Mouse (Mus musculus): ENCODE data around the gene Anks6. TPM values are rescaled to one million over a fixed set of nuclear protein-coding genes. Genes with fewer than 3 reads are reported as not detected.
A peak's percentile ranks its signal among the peaks of the same experiment; 100 is the strongest.

The Anks6 gene
- polyA plus RNA-seq, 1 experiment from 2014 or later: 3.0 TPM

- Histone ChIP-seq H3K4me1 (ENCODE audit: control insufficient read depth, insufficient read depth, low read depth, low read length) (peaks cover 18% of the 10 kb centered on the region), H3K4me2 (ENCODE audit: low read length) (no peak overlapping the region), H3K9ac (ENCODE audit: low read depth, low read length) (no peak overlapping the region), H3K36me3 (ENCODE audit: control insufficient read depth, insufficient read depth, low read length) (no peaks in the 10 kb centered on the region), H3K27ac (ENCODE audit: low read depth, low read length) (no peak overlapping the region), H3K4me3 (ENCODE audit: low read length) (no peak overlapping the region), H3K27me3 (replicated peaks; ENCODE audit: control insufficient read depth, insufficient read depth, low read length) (no peaks in the 10 kb centered on the region), H3K9me3 (ENCODE audit: control insufficient read depth, low read length) (no peaks in the 10 kb centered on the region)
- ATAC-seq: no peak
These were observed 71.2 kb downstream of the Anks6 start for GRCm38 (mm10) chr4:46986054-46986453.

GRCm38 (mm10) chr4:46982912-46983311 lies 74.3 kb downstream of the Anks6 start:
- Histone ChIP-seq H3K4me1 (ENCODE audit: control insufficient read depth, insufficient read depth, low read depth, low read length) (peaks cover 6% of the 10 kb centered on the region), H3K9ac (ENCODE audit: low read depth, low read length) (no peak overlapping the region), H3K4me3 (ENCODE audit: low read length) (no peak overlapping the region), H3K27ac (ENCODE audit: low read depth, low read length) (no peak overlapping the region), H3K36me3 (ENCODE audit: control insufficient read depth, insufficient read depth, low read length) (no peaks in the 10 kb centered on the region), H3K27me3 (replicated peaks; ENCODE audit: control insufficient read depth, insufficient read depth, low read length) (no peaks in the 10 kb centered on the region), H3K4me2 (ENCODE audit: low read length) (no peak overlapping the region), H3K9me3 (ENCODE audit: control insufficient read depth, low read length) (no peaks in the 10 kb centered on the region)
- whole genome bisulfite sequencing: 70% methylated on average over 5 of the region's 5 CpGs
- no peak for ATAC-seq

- H3K9me3 ChIP-seq (ENCODE audit: control insufficient read depth, low read length): no peaks in the 10 kb centered on the region
- ATAC-seq: no peak
- no peak overlapping the region for H3K4me2 ChIP-seq (ENCODE audit: low read length)
- 84% methylated on average over 4 of the region's 4 CpGs for WGBS
- H3K4me3 ChIP-seq (ENCODE audit: low read length): no peak overlapping the region
- no peak overlapping the region for H3K27ac ChIP-seq (ENCODE audit: low read depth, low read length)
- H3K36me3 ChIP-seq (ENCODE audit: control insufficient read depth, insufficient read depth, low read length): no peaks in the 10 kb centered on the region
- no peaks in the 10 kb centered on the region for H3K27me3 ChIP-seq (replicated peaks; ENCODE audit: control insufficient read depth, insufficient read depth, low read length)
- no peak overlapping the region for H3K9ac ChIP-seq (ENCODE audit: low read depth, low read length)
- H3K4me1 ChIP-seq (ENCODE audit: control insufficient read depth, insufficient read depth, low read depth, low read length): peaks cover 6% of the 10 kb centered on the region
These were observed 75.1 kb downstream of the Anks6 start for GRCm38 (mm10) chr4:46982094-46982493.

GRCm38 (mm10) chr4:46978371-46978770 lies 78.9 kb downstream of the Anks6 start:
- 87% methylated on average over 6 of the region's 6 CpGs for WGBS
- no peak for ATAC-seq
- no peak overlapping the region for H3K9ac ChIP-seq (ENCODE audit: low read depth, low read length)
- no peaks in the 10 kb centered on the region for H3K36me3 ChIP-seq (ENCODE audit: control insufficient read depth, insufficient read depth, low read length)
- no peaks in the 10 kb centered on the region for H3K27me3 ChIP-seq (replicated peaks; ENCODE audit: control insufficient read depth, insufficient read depth, low read length)
- H3K9me3 ChIP-seq (ENCODE audit: control insufficient read depth, low read length): no peaks in the 10 kb centered on the region
- H3K27ac ChIP-seq (ENCODE audit: low read depth, low read length): no peak overlapping the region
- no peak overlapping the region for H3K4me2 ChIP-seq (ENCODE audit: low read length)
- H3K4me1 ChIP-seq (ENCODE audit: control insufficient read depth, insufficient read depth, low read depth, low read length): no peaks in the 10 kb centered on the region; the same call in 1 of the 2 replicates
- no peak overlapping the region for H3K4me3 ChIP-seq (ENCODE audit: low read length)

- Histone ChIP-seq H3K4me3 (ENCODE audit: low read length) (no peak overlapping the region), H3K27me3 (replicated peaks; ENCODE audit: control insufficient read depth, insufficient read depth, low read length) (no peaks in the 10 kb centered on the region), H3K36me3 (ENCODE audit: control insufficient read depth, insufficient read depth, low read length) (no peaks in the 10 kb centered on the region), H3K4me1 (ENCODE audit: control insufficient read depth, insufficient read depth, low read depth, low read length) (no peaks in the 10 kb centered on the region; the same call in 1 of the 2 replicates), H3K27ac (ENCODE audit: low read depth, low read length) (no peak overlapping the region), H3K9me3 (ENCODE audit: control insufficient read depth, low read length) (no peaks in the 10 kb centered on the region), H3K9ac (ENCODE audit: low read depth, low read length) (no peak overlapping the region), H3K4me2 (ENCODE audit: low read length) (no peak overlapping the region)
- no peak for ATAC-seq
- WGBS: 88% methylated on average over 7 of the region's 7 CpGs
These were observed 80.1 kb downstream of the Anks6 start for GRCm38 (mm10) chr4:46977161-46977560.

GRCm38 (mm10) chr4:46976671-46977071 lies 80.6 kb downstream of the Anks6 start:
- H3K4me3 ChIP-seq (ENCODE audit: low read length): no peak overlapping the region
- WGBS: 67% methylated on average over 11 of the region's 11 CpGs
- no peaks in the 10 kb centered on the region; the same call in 1 of the 2 replicates for H3K4me1 ChIP-seq (ENCODE audit: control insufficient read depth, insufficient read depth, low read depth, low read length)
- no peak overlapping the region for H3K4me2 ChIP-seq (ENCODE audit: low read length)
- no peaks in the 10 kb centered on the region for H3K27me3 ChIP-seq (replicated peaks; ENCODE audit: control insufficient read depth, insufficient read depth, low read length)
- no peaks in the 10 kb centered on the region for H3K9me3 ChIP-seq (ENCODE audit: control insufficient read depth, low read length)
- no peak overlapping the region for H3K9ac ChIP-seq (ENCODE audit: low read depth, low read length)
- peak overlapping the region; percentile 9; the same call in 1 of the 2 replicates for H3K27ac ChIP-seq (ENCODE audit: low read depth, low read length)
- peak; percentile 34; the same call in 1 of the 2 replicates for ATAC-seq
- no peaks in the 10 kb centered on the region for H3K36me3 ChIP-seq (ENCODE audit: control insufficient read depth, insufficient read depth, low read length)

- no peak overlapping the region for H3K4me3 ChIP-seq (ENCODE audit: low read length)
- H3K4me2 ChIP-seq (ENCODE audit: low read length): no peak overlapping the region
- H3K27ac ChIP-seq (ENCODE audit: low read depth, low read length): no peak overlapping the region
- no peak for ATAC-seq
- H3K27me3 ChIP-seq (replicated peaks; ENCODE audit: control insufficient read depth, insufficient read depth, low read length): no peaks in the 10 kb centered on the region
- H3K4me1 ChIP-seq (ENCODE audit: control insufficient read depth, insufficient read depth, low read depth, low read length): no peaks in the 10 kb centered on the region; the same call in 1 of the 2 replicates
- 79% methylated on average over 10 of the region's 10 CpGs for WGBS
- H3K9me3 ChIP-seq (ENCODE audit: control insufficient read depth, low read length): no peaks in the 10 kb centered on the region
- no peak overlapping the region for H3K9ac ChIP-seq (ENCODE audit: low read depth, low read length)
- no peaks in the 10 kb centered on the region for H3K36me3 ChIP-seq (ENCODE audit: control insufficient read depth, insufficient read depth, low read length)
These were observed 83.9 kb downstream of the Anks6 start for GRCm38 (mm10) chr4:46973322-46973721.

- 74% methylated on average over 10 of the region's 10 CpGs for WGBS
- H3K27me3 ChIP-seq (replicated peaks; ENCODE audit: control insufficient read depth, insufficient read depth, low read length): no peaks in the 10 kb centered on the region
- H3K9ac ChIP-seq (ENCODE audit: low read depth, low read length): no peak overlapping the region
- ATAC-seq: no peak
- H3K4me3 ChIP-seq (ENCODE audit: low read length): no peak overlapping the region
- no peaks in the 10 kb centered on the region for H3K9me3 ChIP-seq (ENCODE audit: control insufficient read depth, low read length)
- H3K4me1 ChIP-seq (ENCODE audit: control insufficient read depth, insufficient read depth, low read depth, low read length): no peaks in the 10 kb centered on the region; the same call in 1 of the 2 replicates
- H3K4me2 ChIP-seq (ENCODE audit: low read length): no peak overlapping the region
- H3K27ac ChIP-seq (ENCODE audit: low read depth, low read length): no peak overlapping the region
- no peaks in the 10 kb centered on the region for H3K36me3 ChIP-seq (ENCODE audit: control insufficient read depth, insufficient read depth, low read length)
These were observed 89.2 kb downstream of the Anks6 start for GRCm38 (mm10) chr4:46967981-46968380.

- Histone ChIP-seq H3K9me3 (ENCODE audit: control insufficient read depth, low read length) (no peaks in the 10 kb centered on the region), H3K4me2 (ENCODE audit: low read length) (no peak overlapping the region), H3K27ac (ENCODE audit: low read depth, low read length) (no peak overlapping the region), H3K36me3 (ENCODE audit: control insufficient read depth, insufficient read depth, low read length) (no peaks in the 10 kb centered on the region), H3K27me3 (replicated peaks; ENCODE audit: control insufficient read depth, insufficient read depth, low read length) (no peaks in the 10 kb centered on the region), H3K4me1 (ENCODE audit: control insufficient read depth, insufficient read depth, low read depth, low read length) (no peaks in the 10 kb centered on the region; the same call in 1 of the 2 replicates), H3K4me3 (ENCODE audit: low read length) (no peak overlapping the region), H3K9ac (ENCODE audit: low read depth, low read length) (no peak overlapping the region)
- ATAC-seq: no peak
These were observed 90.7 kb downstream of the Anks6 start for GRCm38 (mm10) chr4:46966551-46966950.

Data from hindbrain, embryonic 16.5 days (tissue).